Mouse (Mus musculus): ENCODE measurements around the gene Ntrk2.

- TF ChIP-seq CTCF (IDR thresholded peaks at IDR 0.05; ENCODE audit: extremely low read depth, insufficient read depth, low read length) (no peak), POLR2A (IDR thresholded peaks at IDR 0.05; ENCODE audit: extremely low read depth, insufficient read depth, low read length) (no peak)
Observed at GRCm38 (mm10) chr13:59010893-59011529, 204.6 kb downstream of the Ntrk2 start.
